Mouse (Mus musculus): ENCODE results near the gene Kel.

Kel gene

GRCm38 (mm10) chr6:41704123-41704522 is at the start of gene Kel:
Gene Kel (minus strand): TSS chr6:41704339.
- DNase-seq = no peak

GRCm38 (mm10) chr6:41744664-41745392 is 40.7 kb upstream of the Kel start:
- DNase-seq = no peak

DNA sequence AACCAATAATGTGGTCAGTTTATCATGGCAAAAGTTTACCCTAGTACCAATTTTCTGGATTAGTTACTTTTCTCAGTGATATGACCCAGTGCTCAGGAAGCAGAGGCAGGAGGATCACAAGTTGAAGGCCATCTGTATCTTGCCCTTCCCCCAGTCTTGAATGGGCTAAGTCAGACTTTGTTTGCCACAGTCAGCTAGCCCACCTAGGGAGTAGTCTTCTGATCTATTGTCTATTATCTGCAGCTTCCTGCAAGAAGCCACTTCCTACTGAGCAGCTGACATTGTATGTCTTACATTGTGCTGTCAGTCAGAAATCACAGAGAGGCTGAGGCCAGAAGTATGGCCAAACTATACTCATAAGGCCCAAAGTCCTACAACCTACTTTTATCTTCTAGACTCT is 37.0 kb upstream of the Kel start:
- DNase-seq = no peak

DNA sequence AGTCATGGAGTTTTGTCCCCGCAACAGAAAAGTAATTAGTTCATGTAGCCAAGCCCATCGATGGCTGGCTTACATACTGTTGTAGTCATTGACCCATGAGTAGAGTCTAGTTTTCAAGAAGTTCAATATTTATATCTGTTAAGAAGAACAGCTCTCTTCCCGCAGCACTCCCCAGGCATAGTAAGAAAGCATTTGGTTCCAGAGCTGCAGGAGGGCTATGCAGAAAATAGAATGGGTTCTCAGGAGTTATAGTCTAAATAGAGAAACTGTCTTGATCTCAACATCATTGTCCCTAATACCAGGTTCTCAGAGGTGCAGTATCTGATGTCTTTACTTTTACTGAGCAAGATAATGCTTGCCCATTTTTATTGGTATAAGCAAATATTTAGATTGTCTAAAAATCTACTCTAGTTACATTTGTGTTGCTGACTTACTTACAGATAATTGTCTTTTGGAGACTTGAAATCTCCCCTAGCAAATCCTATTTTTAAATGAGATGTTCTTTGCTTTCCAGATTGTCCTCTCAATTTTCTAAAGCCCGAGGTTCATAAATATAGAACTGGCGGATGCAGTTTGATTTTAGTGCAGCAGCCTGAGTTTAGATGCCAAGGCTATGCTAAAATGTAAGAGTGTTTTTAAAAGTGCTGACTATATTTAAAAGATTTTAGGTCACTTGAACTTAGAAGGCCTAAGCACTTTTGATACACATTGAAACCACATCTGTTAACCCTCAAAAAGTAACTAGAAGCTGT is 30.8 kb upstream of the Kel start:
- DNase-seq = no peak

DNA sequence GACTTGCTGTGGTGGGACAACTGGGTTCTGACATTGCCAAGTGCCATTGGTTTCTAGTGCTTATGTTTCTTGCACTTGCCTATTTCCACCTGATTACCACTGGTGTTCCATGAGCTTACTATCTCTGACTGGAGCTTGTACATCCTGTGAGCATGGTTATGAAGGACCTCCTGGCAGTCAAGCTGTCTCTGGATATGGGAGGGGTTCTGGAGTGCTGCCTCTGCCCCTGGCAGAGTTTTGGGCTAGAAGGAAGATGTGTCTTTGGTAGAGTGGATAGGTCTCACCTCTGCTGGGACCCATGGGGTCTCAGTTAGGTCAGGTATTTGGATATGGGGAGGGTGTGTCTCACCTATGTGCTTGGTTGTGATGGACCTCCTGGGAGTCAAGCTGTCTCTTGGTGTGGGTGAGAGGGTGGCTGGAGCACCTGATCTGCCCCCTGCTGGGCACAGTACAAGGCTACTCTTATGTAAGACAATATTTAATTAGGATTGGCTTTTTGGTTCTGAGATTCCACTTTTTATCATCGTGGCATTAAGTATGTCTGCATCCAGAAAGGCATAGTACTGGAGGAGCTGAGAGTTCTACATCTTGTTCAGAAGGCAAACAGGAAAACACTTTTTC is 24.0 kb upstream of the Kel start:
- DNase-seq = no peak

GRCm38 (mm10) chr6:41721430-41721829 is 17.3 kb upstream of the Kel start:
- DNase-seq = no peak

DNA sequence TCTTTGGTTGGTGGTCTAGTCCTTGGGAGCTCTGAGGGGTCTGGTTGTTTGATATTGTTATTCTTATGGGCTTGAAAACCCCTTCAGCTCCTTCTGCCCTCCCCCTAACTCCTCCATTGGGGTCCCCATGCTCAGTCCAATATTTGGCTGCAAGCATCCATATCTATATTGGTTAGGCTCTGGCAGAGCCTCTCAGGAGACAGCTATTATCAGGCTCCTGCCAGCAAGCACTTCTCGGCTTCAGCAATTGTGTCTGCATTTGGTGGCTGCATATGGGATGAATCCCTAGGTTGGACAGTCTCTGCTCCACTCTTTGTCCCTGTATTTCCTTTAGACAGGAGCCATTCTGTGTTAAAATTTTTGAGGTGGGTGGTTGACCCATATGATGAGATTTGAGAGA is 6.1 kb upstream of the Kel start:
- DNase-seq = no peak

GRCm38 (mm10) chr6:41706275-41706674 is 2.1 kb upstream of the Kel start:
- DNase-seq = no peak

DNA sequence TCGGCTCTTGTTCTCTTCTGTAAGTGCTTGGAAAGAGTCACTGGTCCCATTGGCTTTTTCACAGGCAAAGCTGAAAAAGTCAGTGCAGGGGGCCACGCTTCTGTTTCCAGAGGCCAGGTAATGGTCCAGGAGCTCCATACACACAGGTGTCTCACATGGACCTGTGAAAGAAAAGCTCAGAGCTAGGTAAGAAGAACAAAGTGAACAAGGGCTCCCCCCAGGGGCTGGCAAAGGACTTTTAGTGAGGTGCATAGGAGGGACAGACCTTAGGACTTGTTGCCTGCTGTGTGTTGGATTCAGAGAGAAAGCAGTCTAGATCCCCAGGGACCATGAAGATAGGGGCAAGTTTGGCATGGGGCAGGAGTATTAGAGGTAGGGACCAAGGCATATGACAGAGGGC is 1.2 kb downstream of the Kel start:
- DNase-seq = no peak

DNA sequence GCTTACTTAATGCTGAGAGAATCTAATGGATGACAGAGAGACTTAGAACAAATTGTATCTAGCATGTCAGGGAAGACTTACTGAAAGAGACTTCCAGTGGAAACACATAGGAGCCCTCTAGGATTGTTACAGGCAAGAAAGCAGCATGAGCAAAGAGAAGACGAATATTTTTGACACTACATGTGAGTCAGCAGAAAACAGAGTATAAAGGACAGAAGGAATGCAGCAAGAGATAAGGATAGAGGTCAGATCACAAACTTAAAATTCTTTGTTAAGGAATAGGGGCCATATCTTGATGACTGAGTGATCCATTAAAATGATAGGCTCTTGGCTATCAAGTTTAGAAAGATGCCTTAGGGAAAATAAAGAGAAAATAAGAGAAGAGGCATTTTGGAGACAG is 2.9 kb downstream of the Kel start:
- no peak for DNase-seq

DNA sequence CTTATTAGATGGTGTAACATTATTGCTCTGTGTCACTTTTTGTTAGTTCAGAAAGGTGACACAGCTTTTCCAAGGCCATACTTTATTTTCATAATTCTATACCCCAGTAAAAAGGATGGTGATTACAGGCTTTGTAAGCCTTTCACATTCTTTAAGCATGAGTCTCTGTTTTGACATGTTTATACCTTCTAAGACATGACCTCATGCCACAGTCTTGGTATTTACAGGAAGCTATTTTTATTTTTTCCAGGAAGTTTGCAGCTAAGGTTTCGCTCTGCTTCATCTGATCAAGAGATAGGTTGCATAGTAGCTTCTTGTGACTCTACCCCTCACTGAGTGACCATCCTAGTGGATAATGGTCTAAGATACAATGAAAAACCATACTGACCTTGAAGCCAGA is 9.7 kb downstream of the Kel start:
- no peak for DNase-seq

DNA sequence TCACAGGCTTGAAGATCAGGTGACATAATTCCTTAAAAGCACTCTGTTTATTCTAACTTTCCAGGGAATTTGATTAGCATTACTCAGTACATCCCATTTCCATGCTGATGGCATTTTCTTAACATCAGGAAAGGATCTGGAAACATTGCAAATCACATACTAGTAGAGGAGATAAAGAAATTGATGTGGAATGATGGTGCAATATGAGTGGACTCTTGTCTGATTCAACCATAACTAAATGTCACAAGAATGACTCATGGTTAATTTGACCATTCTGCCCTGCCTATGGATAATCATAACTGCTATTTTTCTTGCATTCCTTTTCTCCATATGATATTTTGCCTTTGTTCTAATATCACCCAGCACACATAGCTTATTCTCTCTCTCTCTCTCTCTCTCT is 11.9 kb downstream of the Kel start:
- no peak for DNase-seq

- no peak for DNase-seq
These were observed 18.5 kb downstream of the Kel start for GRCm38 (mm10) chr6:41685596-41685995.

- no peak for DNase-seq
These were observed 19.2 kb downstream of the Kel start for GRCm38 (mm10) chr6:41684911-41685310.

GRCm38 (mm10) chr6:41684131-41684530 is 20.0 kb downstream of the Kel start, which contains the start of gene Llcfc1:
Gene Llcfc1 (plus strand): TSS chr6:41684431.
- DNase-seq = no peak

DNA sequence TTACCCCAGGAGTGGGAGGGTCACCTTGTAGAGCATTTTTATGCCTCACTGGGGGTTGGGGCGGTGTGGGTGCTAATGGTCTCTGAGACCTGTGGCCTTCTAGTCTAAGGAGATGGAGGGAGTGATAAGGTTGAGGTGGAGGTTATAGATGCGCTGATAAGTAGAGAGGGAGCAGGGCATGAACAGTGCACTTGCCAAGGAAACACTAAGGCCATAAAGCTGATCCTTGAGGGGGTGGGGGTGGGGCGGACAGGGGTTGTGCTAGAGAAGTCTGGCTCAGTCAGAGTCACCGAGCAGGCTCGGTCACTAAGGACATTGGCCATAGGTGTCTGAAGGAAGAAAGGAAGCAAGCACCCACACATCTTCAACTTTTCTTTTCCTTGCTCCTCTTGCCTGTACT is 22.5 kb downstream of the Kel start:
- no peak for DNase-seq

- no peak for DNase-seq
These were observed 23.5 kb downstream of the Kel start, which contains the start of gene Trpv5 for GRCm38 (mm10) chr6:41680669-41681068. Gene Trpv5 (minus strand): TSS chr6:41680769.

GRCm38 (mm10) chr6:41676530-41676929 is 27.6 kb downstream of the Kel start:
- no peak for DNase-seq

DNA sequence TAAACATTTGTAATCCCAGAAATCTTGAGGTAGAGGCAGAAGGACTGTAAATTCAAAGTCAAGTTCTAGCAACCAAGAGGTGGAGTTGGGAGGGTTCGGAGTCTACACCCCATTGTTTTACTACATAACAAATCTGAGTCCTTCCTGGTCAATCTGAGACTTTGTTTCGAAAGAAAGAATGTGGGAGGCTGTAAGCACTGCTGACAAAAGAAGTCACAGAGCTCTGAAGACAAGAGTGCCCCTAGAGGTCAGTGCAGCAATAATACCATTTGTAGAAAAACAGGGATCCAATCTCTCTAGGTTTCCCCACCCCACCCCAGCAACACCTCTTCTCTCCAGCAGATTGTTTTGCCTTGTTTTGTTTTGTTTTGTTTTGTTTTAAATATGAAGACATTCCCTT is 41.8 kb downstream of the Kel start:
- no peak for DNase-seq

- no peak for DNase-seq
These were observed 45.7 kb downstream of the Kel start for GRCm38 (mm10) chr6:41658487-41658886.

- DNase-seq = no peak
These were observed 49.5 kb downstream of the Kel start for GRCm38 (mm10) chr6:41654648-41655047.

GRCm38 (mm10) chr6:41653173-41653572 is 51.0 kb downstream of the Kel start:
- DNase-seq = no peak

DNA sequence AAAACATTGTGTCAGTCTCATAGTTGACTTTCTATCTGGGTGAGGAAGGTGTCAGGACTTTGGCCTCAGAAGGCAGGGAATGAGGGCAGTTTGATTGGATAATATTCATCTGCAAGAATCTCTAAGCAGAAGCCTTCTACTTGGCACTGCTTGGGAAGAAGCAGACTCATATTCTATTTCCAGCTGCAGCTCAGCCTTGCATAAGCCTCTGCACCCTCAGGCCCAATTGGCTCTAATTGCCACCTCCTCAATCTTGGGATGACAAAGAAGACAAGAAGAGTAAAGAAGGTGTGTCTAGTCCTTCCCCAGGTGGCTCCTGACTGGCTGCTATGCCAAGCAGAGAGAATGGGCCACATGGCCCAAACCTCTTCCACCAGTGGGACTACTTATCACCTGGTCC is 57.5 kb downstream of the Kel start:
- no peak for DNase-seq

DNA sequence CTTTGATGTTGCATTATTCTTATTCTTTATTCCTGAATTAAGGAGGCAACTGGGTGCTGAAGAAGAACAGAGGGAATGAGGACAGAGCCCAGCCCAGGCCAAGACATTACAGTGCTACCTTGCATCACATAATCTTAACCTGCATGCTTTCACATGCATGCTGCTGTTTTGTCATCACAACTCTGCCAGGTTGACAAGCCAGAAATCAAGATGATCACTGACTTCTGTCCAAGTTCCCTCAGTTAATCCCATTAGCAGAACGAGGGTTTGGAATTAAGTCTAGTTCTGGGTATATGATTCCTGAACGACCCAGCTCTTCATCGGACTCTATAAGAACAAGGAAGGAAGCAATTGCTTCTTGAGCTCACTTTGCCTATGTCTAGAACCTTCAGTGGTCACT is 57.9 kb downstream of the Kel start:
- no peak for DNase-seq

Measured in layer of hippocampus, adult 9-11 months (tissue).